Mouse (Mus musculus): ENCODE results near the gene Mvk.

DNA sequence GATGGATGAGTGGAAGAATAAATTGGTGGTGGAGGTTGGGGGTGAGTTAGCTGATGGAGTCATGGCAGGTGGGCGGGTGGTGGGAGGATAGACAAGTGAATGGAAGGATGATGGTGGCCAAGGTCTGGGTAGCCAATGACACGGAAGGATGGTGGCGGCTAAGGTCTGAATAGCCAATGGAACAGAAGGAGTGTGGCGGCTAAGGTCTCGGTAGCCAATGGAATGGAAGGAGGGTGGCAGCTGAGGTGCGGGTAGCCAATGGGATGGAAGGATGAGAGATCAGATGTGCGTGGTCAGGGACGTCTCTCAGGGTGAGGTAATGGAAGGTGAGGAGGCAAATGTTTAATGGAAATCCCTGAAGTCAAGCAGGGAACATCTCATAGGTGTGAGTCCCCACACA is 46.2 kb downstream of the Mvk start:
- TF ChIP-seq CTCF (IDR thresholded peaks at IDR 0.05; ENCODE audit: control insufficient read depth, insufficient read depth, low read length) (no peak), POLR2A (IDR thresholded peaks at IDR 0.05; ENCODE audit: borderline replicate concordance, control insufficient read depth, low read depth, low read length) (no peak)

All from bone marrow, adult 2 months (tissue).